Mouse (Mus musculus) cerebellum, adult (tissue): ENCODE data around the gene 2010003K11Rik.

Experiments
- ATAC-seq: cut with Nextera tagmentation; 2 replicates; pipeline ENCODE4 v1.9.2; 2017; ENCODE audit warnings: mild to moderate bottlenecking, moderate library complexity, mixed read lengths; ENCODE audit not compliant: insufficient number of reproducible peaks, low FRiP score, low TSS enrichment

Gene 2010003K11Rik

DNA sequence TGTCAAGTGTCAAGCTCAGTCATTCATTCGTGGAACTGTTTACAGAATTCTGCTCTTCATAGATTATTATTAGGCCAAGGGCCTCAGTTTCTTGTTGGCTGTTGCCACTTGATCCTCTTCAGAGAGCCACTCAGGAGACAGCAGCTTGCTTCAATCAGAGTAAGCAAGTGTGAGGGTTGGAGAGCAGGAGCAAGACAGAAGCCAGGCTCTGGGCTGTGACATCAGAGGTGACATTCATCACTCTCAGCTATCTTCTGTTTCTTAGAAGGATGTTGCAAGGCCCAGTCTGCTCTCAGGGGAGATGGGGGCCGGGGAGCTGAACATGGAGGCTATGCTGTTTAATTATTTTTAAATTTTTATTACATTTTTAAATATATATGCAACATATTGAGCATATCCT, 4.3 kb upstream of the 2010003K11Rik start:
- no peak for ATAC-seq

DNA sequence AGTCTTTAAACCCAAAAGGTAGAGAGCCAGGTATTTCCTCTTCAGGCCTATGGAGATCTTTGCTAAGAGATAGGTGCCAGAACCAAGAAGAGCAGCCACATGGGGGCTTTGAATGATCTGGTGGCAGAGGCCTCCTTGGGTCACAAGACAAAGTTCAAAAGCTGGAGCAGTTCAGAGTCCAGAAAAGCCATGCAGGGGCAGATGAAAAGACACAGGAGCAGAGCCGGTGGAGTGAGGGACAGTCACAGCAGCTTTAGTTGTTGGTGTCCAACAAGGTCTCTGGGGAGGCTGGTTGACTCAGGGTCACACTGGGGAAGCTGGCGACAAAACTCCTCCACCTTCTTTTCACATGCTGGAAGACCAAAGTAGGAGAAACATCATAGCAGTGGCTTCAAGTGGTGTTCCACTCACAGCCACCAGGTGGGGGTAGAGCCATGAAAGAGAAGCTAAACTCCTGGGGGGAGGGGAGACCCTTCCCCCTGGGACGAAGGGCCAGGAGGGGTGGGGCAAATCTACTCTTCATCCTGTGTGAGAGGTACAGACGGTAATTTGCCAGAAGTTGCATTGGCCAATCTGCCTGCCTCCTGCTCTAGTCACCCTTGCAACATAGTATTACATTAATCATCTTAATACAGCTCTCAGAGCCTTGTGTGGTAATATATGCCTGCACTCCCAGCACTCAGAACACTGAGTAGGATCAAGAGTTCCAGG, 965 bp downstream of the 2010003K11Rik start:
- ATAC-seq = no peak

DNA sequence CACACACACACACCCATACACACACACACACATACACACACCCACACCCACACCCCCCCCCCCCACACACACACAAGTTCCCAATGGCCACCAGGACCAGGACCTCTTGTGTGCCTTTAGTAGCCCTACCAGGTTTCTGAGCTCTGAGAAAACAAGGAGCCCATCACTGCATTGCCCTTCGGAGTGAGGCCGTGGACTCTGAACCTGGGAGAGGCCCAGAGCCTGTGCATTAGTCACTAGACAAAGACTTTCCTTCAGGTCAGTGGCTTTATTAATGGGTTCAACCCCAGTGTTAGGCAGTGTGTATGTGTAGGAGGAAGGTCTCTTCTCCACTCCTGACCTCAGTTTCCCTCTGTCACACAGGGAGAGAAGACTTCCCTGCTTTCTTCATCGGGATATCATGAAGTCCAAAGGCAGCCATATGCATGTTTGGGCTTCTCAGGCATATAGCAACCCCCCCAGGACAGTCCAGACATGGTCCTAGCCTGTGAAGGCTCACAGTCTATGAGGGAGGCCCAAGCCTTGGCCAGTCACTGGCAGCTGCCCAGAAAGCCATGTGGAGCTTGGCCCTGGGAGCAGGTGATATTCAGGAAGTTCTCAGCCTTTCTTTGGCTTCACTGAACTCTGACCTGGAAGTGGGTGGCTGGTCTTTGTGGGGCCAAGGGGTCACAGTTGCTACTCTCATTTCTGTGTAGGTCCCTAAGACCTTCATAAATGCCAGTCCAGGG, 1.7 kb downstream of the 2010003K11Rik start:
- no peak for ATAC-seq

DNA sequence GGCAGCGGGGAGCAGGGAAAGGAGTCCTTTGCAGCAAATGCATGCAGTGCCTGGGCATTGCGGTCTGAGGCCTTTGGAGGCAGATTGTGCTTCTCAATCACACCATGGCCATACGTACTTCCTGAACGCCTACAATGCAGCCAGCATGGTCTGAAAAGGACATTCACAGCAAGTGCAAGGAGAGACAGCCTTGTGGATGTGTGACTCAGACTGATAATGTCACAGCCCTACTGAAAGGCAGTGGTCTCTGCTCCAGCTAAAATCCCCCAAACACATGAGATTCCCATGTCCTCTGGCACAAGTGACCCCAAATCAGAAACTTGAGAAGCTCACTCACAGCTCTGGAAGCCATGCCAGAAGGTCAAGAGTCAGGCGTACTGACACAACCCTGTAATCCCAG, 2.6 kb downstream of the 2010003K11Rik start:
- no peak for ATAC-seq

DNA sequence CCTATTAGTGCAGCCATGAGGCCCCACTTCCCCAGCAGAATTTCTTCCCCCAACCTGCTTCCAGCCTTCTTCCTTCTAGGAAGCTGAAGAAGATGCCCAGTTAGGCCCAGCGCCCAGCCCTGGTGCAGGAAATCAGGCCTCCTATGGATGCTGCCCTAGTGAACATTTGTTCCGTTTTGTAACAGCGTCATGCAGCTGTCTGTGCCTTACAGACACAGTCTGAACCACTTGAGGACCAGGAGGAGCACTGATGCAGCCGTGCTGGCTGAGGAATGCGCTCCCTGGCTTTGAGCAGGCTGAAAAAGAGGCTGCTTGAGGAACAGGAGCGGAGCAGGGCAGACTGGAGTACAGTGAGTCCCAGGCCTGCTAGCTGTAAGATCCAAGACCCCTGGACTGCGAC, 3.7 kb downstream of the 2010003K11Rik start:
- ATAC-seq = no peak

DNA sequence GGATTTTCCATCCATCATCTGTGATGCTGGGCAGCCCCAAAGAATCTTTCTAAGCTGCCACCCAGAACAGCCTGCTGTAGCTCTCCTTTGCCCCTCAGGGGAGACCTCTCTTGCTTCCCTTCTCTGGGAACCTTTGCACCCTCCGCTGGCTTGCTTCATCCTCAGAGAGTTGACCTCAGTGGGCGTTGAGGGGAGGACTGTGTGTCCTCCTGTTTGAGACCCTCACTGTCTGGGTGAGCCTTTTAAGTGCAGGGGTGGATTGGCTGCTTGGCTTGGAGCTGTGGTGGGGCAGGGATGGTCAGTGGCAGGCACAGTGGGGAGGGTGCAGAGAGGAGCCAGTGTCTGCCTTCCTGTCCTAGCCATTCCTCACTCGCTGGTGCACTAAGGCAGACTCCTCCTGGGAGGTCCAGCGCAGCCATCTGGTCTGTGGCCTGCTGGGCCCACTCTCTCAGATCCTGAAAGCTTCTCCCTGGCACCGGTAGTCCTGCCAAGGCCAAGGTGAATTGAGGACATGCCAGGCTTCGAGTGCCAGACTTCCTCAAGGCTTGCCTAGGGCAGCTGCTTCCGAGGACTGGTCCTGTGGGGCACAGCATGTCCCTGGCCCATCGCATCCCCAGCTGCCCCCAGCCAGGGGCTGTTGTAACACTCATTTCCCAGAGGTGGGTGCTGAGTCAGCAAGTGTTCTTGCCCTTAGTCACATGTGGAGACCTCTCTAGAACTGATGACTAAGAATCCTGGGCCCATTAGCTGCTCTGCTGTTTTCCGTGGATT, 5.7 kb downstream of the 2010003K11Rik start:
- peak; percentile 86 for ATAC-seq

DNA sequence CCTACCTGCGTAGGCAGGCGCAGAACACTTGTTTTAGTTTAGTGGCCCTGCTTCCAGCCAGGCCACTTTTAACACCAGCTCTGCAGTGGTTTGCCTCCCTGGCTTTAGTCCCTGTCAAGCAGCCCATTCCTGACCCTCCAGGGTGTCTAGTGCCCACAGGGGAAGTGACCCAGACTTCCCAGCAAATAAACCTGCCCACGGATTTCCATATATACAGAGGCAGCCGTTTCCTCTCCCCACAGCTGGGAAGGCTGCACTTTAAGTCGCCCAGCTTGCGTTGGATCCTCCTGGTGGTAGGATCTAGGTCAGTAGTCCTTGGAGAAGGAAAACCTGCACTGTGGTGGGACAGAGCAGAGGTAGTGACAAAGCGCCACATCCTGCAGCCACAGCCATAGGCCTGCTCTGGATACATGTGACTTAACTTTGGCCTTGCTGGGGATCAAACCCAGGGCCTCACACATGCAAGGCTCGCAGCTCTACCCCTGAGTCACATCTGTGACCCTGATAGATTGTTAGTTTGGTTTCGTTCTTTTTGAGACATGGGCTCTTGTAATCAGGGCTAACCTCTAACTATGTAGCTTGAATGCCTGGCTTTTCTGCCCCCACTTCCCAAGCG, 7.2 kb downstream of the 2010003K11Rik start:
- ATAC-seq = no peak

DNA sequence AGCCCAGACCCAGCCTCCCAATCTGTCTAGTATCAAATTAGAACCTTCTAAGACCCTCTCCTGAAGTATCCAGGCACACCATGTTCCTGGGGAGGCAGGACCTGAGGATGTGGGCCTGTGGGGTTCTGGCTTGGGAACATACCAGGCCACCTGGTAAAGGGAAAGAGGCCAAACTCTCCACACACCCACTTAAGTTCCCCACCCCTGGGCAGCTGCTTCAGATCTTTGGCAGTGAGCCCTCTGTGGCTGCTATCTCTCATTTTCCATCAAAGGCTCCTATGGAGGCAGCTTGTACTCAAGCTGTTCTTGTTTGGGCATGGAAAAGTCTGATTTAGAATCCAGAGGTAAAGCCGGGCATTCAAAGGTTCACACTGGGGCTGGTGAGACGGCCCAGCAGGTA, 10.5 kb downstream of the 2010003K11Rik start:
- ATAC-seq = no peak

DNA sequence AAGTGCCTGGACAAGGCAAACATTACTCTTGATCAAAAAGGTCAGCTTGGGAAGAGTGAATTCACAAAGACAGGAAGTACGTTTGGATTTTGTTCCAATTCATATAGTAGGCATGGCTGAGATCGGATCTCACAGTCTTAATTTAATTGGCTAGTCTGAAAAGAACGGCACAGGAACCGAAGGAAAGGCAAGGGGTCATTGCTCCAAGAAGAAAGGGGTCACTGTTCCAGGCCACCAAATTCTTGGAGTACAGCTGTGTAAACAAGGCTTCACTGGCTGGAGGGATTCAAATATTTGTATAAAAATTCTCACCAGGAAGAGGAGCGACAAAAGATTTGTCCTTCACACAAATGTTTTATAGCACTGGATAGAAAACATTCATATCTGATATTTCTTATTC, 13.4 kb downstream of the 2010003K11Rik start:
- ATAC-seq = no peak

DNA sequence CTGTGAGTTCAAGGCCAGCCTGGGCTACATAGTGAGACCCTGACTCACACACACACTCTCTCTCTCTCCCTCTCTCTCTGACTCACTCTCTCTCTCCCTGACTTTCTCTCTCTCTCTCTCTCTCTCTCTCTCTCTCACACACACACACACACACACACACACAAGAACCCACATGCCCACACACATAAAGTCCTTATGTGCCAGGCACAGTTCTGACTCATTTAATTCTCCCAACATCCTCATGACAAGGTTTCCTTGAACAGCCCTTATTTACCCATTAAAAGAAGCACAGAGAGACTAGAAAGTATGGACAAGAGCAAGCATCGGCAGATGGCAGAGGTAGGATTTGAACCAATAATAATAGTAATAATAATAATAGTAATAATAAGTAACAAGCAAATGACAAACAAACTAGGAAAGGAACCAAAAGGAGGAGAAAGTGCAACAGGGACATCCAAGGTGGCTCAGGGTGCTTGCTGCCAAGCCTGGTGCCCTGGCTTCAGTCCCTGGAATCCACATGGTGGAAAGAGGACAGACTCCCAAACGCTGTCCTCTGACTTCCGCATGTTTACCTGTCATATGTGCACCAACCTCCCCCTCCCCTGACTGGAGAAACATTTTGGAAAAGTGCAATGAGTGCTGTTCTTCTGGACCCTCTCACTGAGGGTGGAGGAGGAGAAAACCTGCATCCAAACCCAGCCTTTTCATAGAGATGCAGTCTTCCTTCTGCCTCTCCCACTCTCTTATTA, 16.1 kb downstream of the 2010003K11Rik start:
- no peak for ATAC-seq

DNA sequence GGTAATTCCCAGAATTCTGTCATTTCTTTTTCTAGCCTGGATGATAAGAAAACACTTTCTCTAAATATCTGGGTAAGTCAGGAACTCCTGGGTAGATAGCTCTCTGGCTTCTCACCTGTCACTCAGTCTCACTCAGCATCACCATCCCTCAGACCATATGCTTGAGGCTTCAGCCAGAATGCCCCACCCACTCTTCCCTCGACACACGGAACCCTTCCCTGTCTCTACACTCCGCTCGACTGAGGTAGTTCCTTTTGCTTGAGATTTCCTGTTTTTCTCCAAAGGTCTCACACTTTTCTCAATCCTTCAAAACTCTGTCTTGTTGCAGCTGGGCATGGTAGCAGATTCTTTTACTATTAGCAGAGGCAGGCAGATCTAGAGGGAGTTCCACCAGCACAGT, 17.1 kb downstream of the 2010003K11Rik start:
- ATAC-seq = no peak

DNA sequence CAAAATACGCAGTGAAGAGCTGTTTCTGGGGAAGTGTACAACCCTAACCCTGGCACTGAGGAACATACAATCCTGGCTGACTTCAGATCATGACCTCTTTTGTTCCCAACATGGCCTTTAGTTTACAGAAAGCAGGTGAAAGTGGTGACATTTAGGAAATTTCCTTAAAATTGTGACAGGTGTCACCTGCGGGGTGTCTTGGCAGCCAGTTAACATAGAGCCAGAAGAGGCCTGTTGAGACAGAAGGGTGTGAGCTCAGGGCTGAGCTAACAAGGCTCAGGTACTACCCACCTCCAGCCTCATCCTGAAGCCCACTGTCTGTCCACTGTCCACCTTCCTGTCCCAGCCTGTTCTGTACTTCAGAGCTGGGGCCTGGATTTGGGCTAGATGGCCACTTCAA, 18.3 kb downstream of the 2010003K11Rik start:
- ATAC-seq = no peak

DNA sequence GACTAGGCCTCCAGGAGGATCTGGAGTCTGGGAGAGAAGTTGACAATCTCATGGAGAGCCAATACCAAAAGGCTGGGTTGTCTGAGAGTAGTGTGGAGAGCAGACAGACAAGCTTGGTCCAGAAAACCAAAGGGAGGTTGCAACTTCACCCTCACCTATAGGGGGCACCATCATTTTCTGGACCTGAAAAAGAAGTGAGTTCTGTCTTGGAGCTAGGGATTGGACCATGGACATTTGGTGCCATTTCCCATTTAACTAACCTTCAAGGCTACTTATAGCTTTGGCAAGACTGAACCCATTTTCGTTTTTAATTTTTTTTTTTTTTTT, 20.2 kb downstream of the 2010003K11Rik start:
- peak; percentile 37; the same call in 1 of the 2 replicates for ATAC-seq

DNA sequence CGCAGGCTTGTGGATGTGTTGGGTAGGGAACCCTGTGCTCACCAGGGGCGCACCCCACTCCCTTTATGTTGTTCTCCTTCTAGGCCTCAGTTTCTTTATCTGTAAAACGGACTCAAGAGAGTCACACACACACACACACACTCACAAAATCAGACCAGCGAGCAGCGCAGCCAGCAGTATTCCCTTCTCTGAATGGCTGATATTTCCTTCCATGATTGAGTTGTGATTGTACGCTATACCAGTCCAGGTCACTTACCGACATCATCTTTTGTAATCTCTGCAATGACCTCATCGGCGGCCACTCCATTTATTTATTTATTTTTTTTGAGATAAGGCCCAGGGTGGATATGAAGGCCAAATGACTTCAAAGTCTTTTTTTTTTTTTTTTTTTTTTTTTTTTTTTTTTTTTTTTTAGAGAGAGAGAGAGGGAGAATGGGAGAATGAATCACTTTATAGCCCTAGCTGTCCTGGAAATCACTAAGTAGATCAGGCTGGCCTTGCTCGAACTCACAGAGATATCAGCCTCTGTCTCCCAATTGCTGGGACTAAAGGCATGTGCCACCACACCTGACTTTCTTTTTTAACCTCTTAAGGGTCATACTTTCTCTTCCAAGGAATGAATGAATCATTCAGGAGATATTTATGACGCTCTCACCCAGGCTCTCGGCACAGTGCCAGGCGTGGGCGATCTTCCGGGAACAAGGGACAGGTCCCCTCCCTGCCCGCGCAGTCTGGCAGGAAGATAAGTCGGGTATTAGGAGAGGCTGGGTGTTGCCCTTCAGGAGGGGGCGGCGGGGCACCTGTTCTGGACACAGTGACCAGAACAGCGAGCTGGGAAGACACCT, 20.8 kb downstream of the 2010003K11Rik start, which contains the start of gene Syt12:
Gene Syt12 (minus strand): TSS at position 103 of the 845 bp plus-strand sequence.
- peak; percentile 5; the same call in 1 of the 2 replicates for ATAC-seq

DNA sequence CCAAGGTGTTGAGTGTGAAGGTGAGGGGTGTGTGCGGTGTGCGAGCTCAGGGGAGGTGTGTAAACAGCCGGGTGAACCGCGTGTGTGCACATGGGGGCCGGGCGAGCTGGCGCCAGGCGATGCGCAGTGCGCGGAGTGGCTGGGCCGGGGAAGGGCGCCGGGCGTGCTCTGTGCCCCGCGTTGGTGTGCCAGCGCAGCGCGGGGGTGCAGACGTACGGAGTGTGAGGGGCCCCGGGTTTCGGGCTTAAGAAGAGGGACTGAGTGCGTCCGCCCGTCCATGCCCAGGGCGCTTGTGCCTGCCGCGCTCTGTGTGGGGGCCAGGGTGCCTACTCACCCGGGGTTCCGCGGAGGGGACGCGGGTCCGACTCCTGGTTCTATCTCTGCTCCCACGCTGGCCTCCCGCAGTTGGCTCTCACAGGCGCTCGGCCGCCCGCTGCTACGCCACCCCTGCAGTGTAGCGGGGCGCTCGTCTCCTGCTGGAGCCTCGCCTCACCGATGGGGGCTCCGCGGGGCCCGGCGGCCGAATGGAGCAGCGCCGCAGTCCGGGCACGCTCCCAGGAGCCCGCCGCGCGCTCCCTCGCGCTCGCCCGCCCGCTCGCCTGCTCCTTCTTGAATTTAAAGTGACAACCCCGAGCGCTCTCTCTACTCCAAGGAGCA, 21.7 kb downstream of the 2010003K11Rik start:
- ATAC-seq = peak; percentile 53; the same call in 1 of the 2 replicates

DNA sequence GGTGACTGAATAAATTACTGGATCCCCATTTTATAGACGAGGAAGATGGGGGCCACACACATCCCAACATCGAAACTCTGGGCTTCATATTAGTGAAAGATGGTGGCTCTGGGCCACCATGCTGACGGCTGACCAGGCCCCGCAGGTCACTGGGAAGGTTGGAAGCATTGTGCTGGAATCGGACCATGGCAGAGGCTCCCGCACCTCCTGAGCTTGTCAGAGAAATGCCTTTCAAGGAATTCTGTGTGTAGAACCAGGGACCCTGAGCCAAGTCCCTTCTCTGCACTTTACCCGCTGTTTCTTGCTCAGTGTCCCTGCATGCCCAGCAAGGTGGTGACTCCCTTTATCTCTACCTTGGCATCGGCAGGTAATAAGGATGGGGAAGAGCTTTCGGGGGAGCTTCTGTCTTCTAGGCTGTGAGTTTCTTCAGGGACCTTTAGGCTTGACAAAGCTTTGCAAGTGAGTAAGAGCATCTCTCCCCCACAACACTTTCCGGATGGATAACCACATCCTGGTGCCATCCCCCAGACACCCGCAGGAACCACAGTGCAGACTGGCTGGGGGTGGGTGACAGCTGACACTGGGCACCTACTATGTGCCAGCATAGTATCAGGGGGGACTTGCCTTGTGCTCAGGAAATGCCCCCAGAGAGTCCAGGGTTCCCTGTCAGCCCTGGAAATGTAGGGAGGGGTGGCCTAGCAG, 23.0 kb downstream of the 2010003K11Rik start:
- ATAC-seq = no peak

DNA sequence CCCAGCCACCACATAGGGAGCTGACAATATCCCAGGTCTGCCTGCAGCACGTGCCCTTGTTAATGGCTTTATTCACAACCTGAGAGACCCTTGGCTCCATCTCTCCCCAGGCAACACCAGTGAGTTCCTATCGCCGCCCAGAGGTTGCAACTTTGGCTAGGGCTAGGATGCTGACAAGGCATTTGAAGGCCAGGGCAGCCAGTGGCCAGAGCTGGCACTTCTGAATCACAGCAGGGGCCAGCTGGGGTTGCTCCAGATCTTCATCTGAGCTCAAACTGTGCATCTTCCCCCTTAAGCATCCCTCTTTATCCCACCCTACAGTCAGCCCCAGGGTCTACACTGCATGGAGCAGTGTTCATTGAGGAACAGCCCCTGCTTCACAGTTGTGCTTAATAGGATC, 23.6 kb downstream of the 2010003K11Rik start:
- no peak for ATAC-seq

DNA sequence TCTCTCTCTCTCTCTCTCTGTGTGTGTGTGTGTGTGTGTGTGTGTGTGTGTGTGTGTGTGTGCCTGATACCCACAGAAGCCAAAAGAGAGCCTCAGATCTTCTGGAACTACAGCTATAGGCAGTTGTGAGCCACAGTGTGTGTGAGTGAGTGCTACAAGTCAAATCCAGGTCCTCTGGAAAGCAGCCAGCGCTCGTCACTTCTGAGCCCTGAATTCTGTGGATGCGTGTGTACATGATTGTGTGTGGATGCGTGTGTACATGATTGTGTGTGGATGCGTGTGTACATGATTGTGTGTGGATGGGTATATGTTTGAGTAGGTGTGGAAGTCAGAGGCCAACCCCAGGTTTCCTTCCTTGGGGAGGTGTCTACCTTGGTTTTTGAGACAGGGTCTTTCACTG, 24.8 kb downstream of the 2010003K11Rik start:
- ATAC-seq = no peak
